Mouse (Mus musculus): ENCODE results near the gene Cisd1. TPM values are rescaled to one million over a fixed set of nuclear protein-coding genes. Genes with fewer than 3 reads are reported as not detected.

Cisd1 gene
- polyA plus RNA-seq, 1 experiment from 2014 or later, result 93.7 TPM

DNA sequence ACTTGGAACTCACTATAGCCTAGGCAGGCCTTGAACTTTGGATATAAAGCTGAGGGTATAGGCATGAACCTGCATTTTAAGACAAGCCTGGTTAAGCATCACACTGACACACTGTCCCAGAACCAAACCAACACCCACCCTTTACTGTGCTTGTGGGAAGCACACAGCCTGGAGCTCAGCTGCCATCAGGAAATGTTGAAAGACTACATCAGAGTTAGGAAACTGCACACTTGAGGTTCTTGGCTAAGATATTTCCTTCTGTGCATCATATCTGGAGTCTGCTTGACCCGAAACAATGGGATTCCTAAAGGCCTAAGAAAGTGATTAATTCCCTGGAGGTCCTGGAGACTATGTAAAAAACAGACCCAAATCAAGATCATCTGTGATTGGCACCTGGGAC, 4.5 kb upstream of the Cisd1 start:
- no peak for ATAC-seq (ENCODE audit: insufficient read depth)
- Histone ChIP-seq H3K9me3 (ENCODE audit: low read depth, low read length) (no peaks in the 10 kb centered on the region), H3K4me1 (ENCODE audit: insufficient read depth) (no peaks in the 10 kb centered on the region), H3K36me3 (ENCODE audit: insufficient read depth) (0 out of 2 replicates have a peak, but pooled peaks cover 4% of the 10 kb centered on the region), H3K27me3 (ENCODE audit: insufficient read depth, low read length) (no peaks in the 10 kb centered on the region), H3K4me2 (peak overlapping the region; percentile 88), H3K4me3 (ENCODE audit: low read depth, low read length) (no peak overlapping the region), H3K9ac (peak overlapping the region; percentile 79; the same call in 1 of the 2 replicates), H3K27ac (ENCODE audit: low read depth) (no peak overlapping the region)
- 86% methylated on average over 1 of the region's 1 CpGs for WGBS
- no peak for TF ChIP-seq CTCF (IDR thresholded peaks at IDR 0.05; ENCODE audit: low read depth)
- no peak for DNase-seq

DNA sequence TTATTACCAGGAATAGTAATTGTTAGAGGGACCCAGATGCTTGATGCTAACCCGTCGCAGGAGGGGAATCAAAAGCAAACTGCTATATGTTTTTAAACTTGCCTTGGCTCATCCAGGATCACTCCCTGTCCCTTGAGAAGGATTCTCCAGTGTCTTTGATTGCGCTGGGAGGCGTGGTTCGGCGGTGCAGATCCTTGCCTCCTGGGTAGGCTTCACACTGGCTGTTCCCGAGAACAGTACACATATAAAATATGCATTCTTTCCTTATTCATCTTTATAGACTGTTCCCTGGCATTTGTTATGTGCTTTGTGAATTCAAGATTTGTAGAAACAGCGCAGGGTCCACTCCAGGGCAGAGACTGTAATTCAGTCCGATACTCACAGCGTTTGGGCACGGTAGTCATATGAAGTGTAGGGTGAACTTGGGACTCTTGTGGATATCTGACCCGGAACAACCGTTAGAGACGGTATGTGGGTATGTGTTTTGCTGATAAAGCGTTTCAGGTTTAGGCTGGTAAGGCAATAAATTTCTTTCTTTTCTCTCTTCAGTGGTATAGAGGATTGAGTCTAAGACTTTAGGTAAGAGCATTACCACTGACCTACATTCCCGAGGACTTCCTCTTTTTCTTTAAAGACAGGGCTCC, 4.0 kb upstream of the Cisd1 start:
- Histone ChIP-seq H3K27me3 (ENCODE audit: insufficient read depth, low read length) (no peaks in the 10 kb centered on the region), H3K27ac (ENCODE audit: low read depth) (no peak overlapping the region), H3K36me3 (ENCODE audit: insufficient read depth) (0 out of 2 replicates have a peak, but pooled peaks cover 4% of the 10 kb centered on the region), H3K9ac (peak overlapping the region; percentile 79), H3K4me1 (ENCODE audit: insufficient read depth) (peaks cover 3% of the 10 kb centered on the region; the same call in 1 of the 2 replicates), H3K4me2 (peak overlapping the region; percentile 88), H3K9me3 (ENCODE audit: low read depth, low read length) (no peaks in the 10 kb centered on the region), H3K4me3 (ENCODE audit: low read depth, low read length) (peak overlapping the region; percentile 77)
- 17% methylated on average over 16 of the region's 16 CpGs for WGBS
- DNase-seq (peak; percentile 52), ATAC-seq (ENCODE audit: insufficient read depth) (no peak)
- no peak for TF ChIP-seq CTCF (IDR thresholded peaks at IDR 0.05; ENCODE audit: low read depth)

DNA sequence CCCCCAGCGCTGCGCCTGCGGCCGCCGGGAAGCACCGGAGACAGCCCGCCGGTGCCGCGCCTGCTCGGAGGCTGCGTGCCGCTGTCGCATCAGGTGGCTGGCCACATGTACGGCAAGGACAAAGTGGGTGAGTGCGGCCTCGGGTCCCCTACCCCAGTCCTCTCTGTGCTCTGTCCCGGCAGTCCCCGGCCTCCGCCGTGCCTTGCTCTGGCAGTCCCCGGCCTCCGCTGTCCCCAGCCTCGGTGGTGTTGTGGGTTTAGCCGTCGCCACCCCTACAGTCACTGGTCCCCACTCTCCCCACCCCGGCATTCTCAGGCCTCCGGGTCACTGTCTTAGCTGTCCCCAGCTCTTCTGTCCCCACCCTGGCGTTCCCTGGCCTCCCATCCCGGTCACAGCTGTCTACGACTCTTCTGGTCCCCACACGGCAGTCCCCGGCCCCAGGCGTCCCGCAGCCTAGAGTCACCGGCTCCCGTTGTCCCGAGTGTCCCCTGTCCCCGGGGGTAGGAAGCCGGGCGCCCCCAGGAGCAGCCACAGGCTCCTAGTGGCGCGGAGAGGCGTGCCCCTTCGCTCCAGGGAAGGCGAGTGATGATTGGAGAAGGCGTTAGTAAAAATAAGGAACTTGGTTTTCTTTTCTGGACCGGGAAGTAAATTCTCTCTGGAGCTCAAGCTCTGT, 3.3 kb upstream of the Cisd1 start:
- ATAC-seq (ENCODE audit: insufficient read depth) (peak; percentile 56), DNase-seq (peak; percentile 70)
- peaks cover 7% of the 10 kb centered on the region; the same call in 1 of the 2 replicates for H3K4me1 ChIP-seq (ENCODE audit: insufficient read depth)
- peak overlapping the region; percentile 77 for H3K4me3 ChIP-seq (ENCODE audit: low read depth, low read length)
- peak overlapping the region; percentile 77 for H3K27ac ChIP-seq (ENCODE audit: low read depth)
- 1% methylated on average over 43 of the region's 48 CpGs for WGBS
- no peak for TF ChIP-seq CTCF (IDR thresholded peaks at IDR 0.05; ENCODE audit: low read depth)
- H3K9ac ChIP-seq, result peak overlapping the region; percentile 79
- 0 out of 2 replicates have a peak, but pooled peaks cover 4% of the 10 kb centered on the region for H3K36me3 ChIP-seq (ENCODE audit: insufficient read depth)
- H3K4me2 ChIP-seq, result peak overlapping the region; percentile 88
- no peaks in the 10 kb centered on the region for H3K27me3 ChIP-seq (ENCODE audit: insufficient read depth, low read length)
- H3K9me3 ChIP-seq (ENCODE audit: low read depth, low read length), result no peaks in the 10 kb centered on the region

DNA sequence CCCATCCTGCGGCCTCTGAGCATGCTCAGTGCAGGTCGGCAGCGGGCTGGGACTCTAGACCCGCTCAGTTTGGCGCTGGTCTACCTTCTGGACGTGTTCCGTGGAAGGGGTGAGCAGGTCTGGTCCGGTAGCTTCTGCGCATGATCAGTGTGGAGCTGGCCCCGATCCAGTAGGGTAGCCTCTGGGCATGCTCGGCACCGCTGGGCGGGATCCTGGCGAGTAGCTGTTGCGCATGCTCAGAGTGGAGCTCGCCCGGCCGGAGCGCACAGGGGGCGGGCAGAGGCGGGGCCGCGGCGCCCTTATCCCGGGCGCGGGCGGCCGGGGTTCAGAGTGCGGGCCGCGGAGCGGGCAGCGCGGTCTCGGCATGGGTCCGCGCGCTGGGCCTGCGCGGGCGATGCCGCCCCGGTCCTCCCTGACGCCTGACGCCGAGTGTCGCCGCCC, 2.8 kb upstream of the Cisd1 start, which contains the start of gene Ipmk:
Ipmk (plus strand) TSS at position 255 of the 441 bp plus-strand sequence.
- TF ChIP-seq CTCF (IDR thresholded peaks at IDR 0.05; ENCODE audit: low read depth), result no peak
- Histone ChIP-seq H3K4me1 (ENCODE audit: insufficient read depth) (peaks cover 7% of the 10 kb centered on the region; the same call in 1 of the 2 replicates), H3K27me3 (ENCODE audit: insufficient read depth, low read length) (no peaks in the 10 kb centered on the region), H3K4me3 (ENCODE audit: low read depth, low read length) (peak within 1 kb of the TSS; percentile 77), H3K4me2 (peak within 1 kb of the TSS; percentile 88), H3K9me3 (ENCODE audit: low read depth, low read length) (no peaks in the 10 kb centered on the region), H3K9ac (peak within 1 kb of the TSS; percentile 79), H3K27ac (ENCODE audit: low read depth) (peak within 1 kb of the TSS; percentile 77), H3K36me3 (ENCODE audit: insufficient read depth) (0 out of 2 replicates have a peak, but pooled peaks cover 4% of the 10 kb centered on the region)
- ATAC-seq (ENCODE audit: insufficient read depth) (peak; percentile 89), DNase-seq (peak; percentile 99)
- WGBS, result 0% methylated on average over 49 of the region's 49 CpGs

DNA sequence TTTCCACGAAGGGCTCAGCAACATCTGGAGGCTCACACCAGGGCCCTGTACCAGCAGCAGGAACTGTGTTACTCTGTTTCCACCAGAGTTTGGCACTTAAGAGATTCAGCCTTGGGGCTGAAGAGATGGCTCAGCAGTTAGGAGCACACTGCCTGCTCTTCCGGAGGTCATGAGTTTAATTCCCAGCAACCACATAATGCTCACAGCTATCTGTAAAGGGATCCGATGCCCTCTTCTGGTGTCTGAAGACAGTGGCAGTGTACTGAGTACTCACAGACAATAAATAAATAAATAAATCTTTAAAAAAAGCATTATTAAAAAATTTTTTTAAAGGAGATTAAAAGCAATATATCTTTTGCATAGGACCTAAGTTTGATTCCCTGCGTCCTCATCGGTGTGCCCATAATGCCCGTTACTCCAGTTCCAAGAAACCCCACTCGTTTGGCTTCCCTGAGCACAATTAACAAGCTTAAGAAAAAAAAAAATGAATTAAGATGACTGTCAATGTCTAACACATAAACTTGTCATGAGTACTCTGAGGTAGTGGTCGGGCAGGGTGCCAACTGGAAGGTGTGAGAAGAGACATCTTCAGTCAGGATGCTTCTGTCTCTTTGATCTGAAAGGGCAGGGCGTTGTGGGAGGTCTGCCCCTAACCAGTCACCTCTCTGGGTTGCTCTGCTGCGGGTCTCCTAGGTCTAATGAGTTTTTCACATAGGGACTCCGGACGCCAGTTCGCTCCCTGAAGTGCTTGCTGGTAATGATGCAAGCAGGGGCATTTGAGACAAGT, 2.2 kb upstream of the Cisd1 start:
- Histone ChIP-seq H3K9me3 (ENCODE audit: low read depth, low read length) (no peaks in the 10 kb centered on the region), H3K4me2 (peak overlapping the region; percentile 88), H3K9ac (peak overlapping the region; percentile 60), H3K27me3 (ENCODE audit: insufficient read depth, low read length) (no peaks in the 10 kb centered on the region), H3K4me1 (ENCODE audit: insufficient read depth) (peaks cover 7% of the 10 kb centered on the region; the same call in 1 of the 2 replicates), H3K4me3 (ENCODE audit: low read depth, low read length) (peak overlapping the region; percentile 77), H3K27ac (ENCODE audit: low read depth) (peak overlapping the region; percentile 32; the same call in 1 of the 2 replicates), H3K36me3 (ENCODE audit: insufficient read depth) (0 out of 2 replicates have a peak, but pooled peaks cover 4% of the 10 kb centered on the region)
- DNase-seq (peak; percentile 17), ATAC-seq (ENCODE audit: insufficient read depth) (no peak)
- WGBS, result 8% methylated on average over 13 of the region's 13 CpGs
- no peak for TF ChIP-seq CTCF (IDR thresholded peaks at IDR 0.05; ENCODE audit: low read depth)

DNA sequence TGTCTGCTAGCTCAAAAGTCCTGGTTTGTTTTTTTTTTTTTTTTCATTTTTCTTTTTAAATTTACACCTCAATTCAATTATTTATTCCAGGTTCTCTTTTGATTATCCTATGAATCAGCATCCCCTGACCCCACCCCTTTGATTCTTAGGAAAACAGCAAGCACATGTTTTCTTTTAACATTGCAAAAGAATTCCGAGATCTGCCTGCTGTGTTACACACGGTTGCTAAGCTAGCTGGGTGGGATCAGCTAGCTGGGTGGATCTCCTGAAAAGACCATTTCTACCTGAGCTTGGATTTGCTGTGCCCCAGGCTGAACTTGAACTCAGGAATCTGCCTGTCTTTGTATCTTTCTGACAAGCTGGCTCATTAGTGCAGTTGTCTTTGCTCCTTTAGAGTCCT, 1.4 kb upstream of the Cisd1 start:
- H3K9ac ChIP-seq, result no peak overlapping the region
- H3K27ac ChIP-seq (ENCODE audit: low read depth), result no peak overlapping the region
- no peak overlapping the region for H3K4me2 ChIP-seq
- DNase-seq, result no peak
- no peak overlapping the region for H3K4me3 ChIP-seq (ENCODE audit: low read depth, low read length)
- peaks cover 7% of the 10 kb centered on the region; the same call in 1 of the 2 replicates for H3K4me1 ChIP-seq (ENCODE audit: insufficient read depth)
- H3K36me3 ChIP-seq (ENCODE audit: insufficient read depth), result 0 out of 2 replicates have a peak, but pooled peaks cover 4% of the 10 kb centered on the region
- 75% methylated on average over 2 of the region's 2 CpGs for WGBS
- no peaks in the 10 kb centered on the region for H3K27me3 ChIP-seq (ENCODE audit: insufficient read depth, low read length)
- no peak for TF ChIP-seq CTCF (IDR thresholded peaks at IDR 0.05; ENCODE audit: low read depth)
- no peaks in the 10 kb centered on the region for H3K9me3 ChIP-seq (ENCODE audit: low read depth, low read length)
- ATAC-seq (ENCODE audit: insufficient read depth), result no peak

Measured in lung, embryonic 14.5 days (tissue).